Mouse (Mus musculus): ENCODE measurements around the gene Slc30a9. TPM values are rescaled to one million over a fixed set of nuclear protein-coding genes. Genes with fewer than 3 reads are reported as not detected.

Gene Slc30a9
- polyA plus RNA-seq, 1 experiment from 2014 or later: 129 TPM

GRCm38 (mm10) chr5:67269309-67269708, 37.4 kb upstream of the Slc30a9 start:
- no peak overlapping the region for H3K4me3 ChIP-seq (replicated peaks; ENCODE audit: low read depth, low read length)
- ATAC-seq (replicated peaks; ENCODE audit: low FRiP score, low read depth) (no peak), DNase-seq (ENCODE audit: low spot score) (no peak)
- H3K36me3 ChIP-seq (ENCODE audit: insufficient read depth, low read length): peaks cover 31% of the 10 kb centered on the region
- no peak overlapping the region for H3K27ac ChIP-seq
- H3K27me3 ChIP-seq (ENCODE audit: insufficient read depth, low read length): no peaks in the 10 kb centered on the region
- H3K9me3 ChIP-seq (replicated peaks; ENCODE audit: low read length): no peaks in the 10 kb centered on the region
- H3K9ac ChIP-seq (ENCODE audit: low read depth, low read length): no peak overlapping the region
- TF ChIP-seq CTCF (IDR thresholded peaks at IDR 0.05; ENCODE audit: low read depth): no peak
- H3K4me2 ChIP-seq (ENCODE audit: low read length): no peak overlapping the region
- WGBS: 91% methylated on average over 8 of the region's 8 CpGs
- no peaks in the 10 kb centered on the region for H3K4me1 ChIP-seq (replicated peaks; ENCODE audit: insufficient read depth, low read length)

GRCm38 (mm10) chr5:67279407-67279806, 27.3 kb upstream of the Slc30a9 start:
- peaks cover 13% of the 10 kb centered on the region for H3K36me3 ChIP-seq (ENCODE audit: insufficient read depth, low read length)
- H3K27ac ChIP-seq: no peak overlapping the region
- H3K27me3 ChIP-seq (ENCODE audit: insufficient read depth, low read length): no peaks in the 10 kb centered on the region
- TF ChIP-seq CTCF (IDR thresholded peaks at IDR 0.05; ENCODE audit: low read depth): no peak
- H3K4me3 ChIP-seq (replicated peaks; ENCODE audit: low read depth, low read length): no peak overlapping the region
- DNase-seq (ENCODE audit: low spot score) (no peak), ATAC-seq (replicated peaks; ENCODE audit: low FRiP score, low read depth) (no peak)
- H3K9ac ChIP-seq (ENCODE audit: low read depth, low read length): no peak overlapping the region
- no peaks in the 10 kb centered on the region for H3K4me1 ChIP-seq (replicated peaks; ENCODE audit: insufficient read depth, low read length)
- H3K9me3 ChIP-seq (replicated peaks; ENCODE audit: low read length): no peaks in the 10 kb centered on the region
- no peak overlapping the region for H3K4me2 ChIP-seq (ENCODE audit: low read length)
- 91% methylated on average over 9 of the region's 9 CpGs for WGBS

GRCm38 (mm10) chr5:67279840-67280239, 26.9 kb upstream of the Slc30a9 start:
- H3K9ac ChIP-seq (ENCODE audit: low read depth, low read length): no peak overlapping the region
- H3K4me3 ChIP-seq (replicated peaks; ENCODE audit: low read depth, low read length): no peak overlapping the region
- no peaks in the 10 kb centered on the region for H3K4me1 ChIP-seq (replicated peaks; ENCODE audit: insufficient read depth, low read length)
- no peaks in the 10 kb centered on the region for H3K9me3 ChIP-seq (replicated peaks; ENCODE audit: low read length)
- peaks cover 18% of the 10 kb centered on the region for H3K36me3 ChIP-seq (ENCODE audit: insufficient read depth, low read length)
- 91% methylated on average over 4 of the region's 4 CpGs for WGBS
- no peak for TF ChIP-seq CTCF (IDR thresholded peaks at IDR 0.05; ENCODE audit: low read depth)
- H3K27ac ChIP-seq: no peak overlapping the region
- no peak for ATAC-seq (replicated peaks; ENCODE audit: low FRiP score, low read depth)
- DNase-seq (ENCODE audit: low spot score): no peak
- H3K27me3 ChIP-seq (ENCODE audit: insufficient read depth, low read length): no peaks in the 10 kb centered on the region
- no peak overlapping the region for H3K4me2 ChIP-seq (ENCODE audit: low read length)

GRCm38 (mm10) chr5:67280400-67280799, 26.4 kb upstream of the Slc30a9 start:
- Histone ChIP-seq H3K36me3 (ENCODE audit: insufficient read depth, low read length) (peaks cover 23% of the 10 kb centered on the region), H3K27me3 (ENCODE audit: insufficient read depth, low read length) (no peaks in the 10 kb centered on the region), H3K4me1 (replicated peaks; ENCODE audit: insufficient read depth, low read length) (no peaks in the 10 kb centered on the region), H3K27ac (no peak overlapping the region), H3K9ac (ENCODE audit: low read depth, low read length) (no peak overlapping the region), H3K4me2 (ENCODE audit: low read length) (no peak overlapping the region), H3K4me3 (replicated peaks; ENCODE audit: low read depth, low read length) (no peak overlapping the region), H3K9me3 (replicated peaks; ENCODE audit: low read length) (no peaks in the 10 kb centered on the region)
- TF ChIP-seq CTCF (IDR thresholded peaks at IDR 0.05; ENCODE audit: low read depth): no peak
- 93% methylated on average over 4 of the region's 4 CpGs for WGBS
- ATAC-seq (replicated peaks; ENCODE audit: low FRiP score, low read depth) (no peak), DNase-seq (ENCODE audit: low spot score) (no peak)

GRCm38 (mm10) chr5:67295029-67295428, 11.7 kb upstream of the Slc30a9 start:
- DNase-seq (ENCODE audit: low spot score) (peak; percentile 21), ATAC-seq (replicated peaks; ENCODE audit: low FRiP score, low read depth) (no peak)
- no peaks in the 10 kb centered on the region for H3K27me3 ChIP-seq (ENCODE audit: insufficient read depth, low read length)
- 43% methylated on average over 3 of the region's 3 CpGs for WGBS
- no peaks in the 10 kb centered on the region for H3K36me3 ChIP-seq (ENCODE audit: insufficient read depth, low read length)
- H3K4me3 ChIP-seq (replicated peaks; ENCODE audit: low read depth, low read length): no peak overlapping the region
- H3K27ac ChIP-seq: no peak overlapping the region
- H3K9me3 ChIP-seq (replicated peaks; ENCODE audit: low read length): no peaks in the 10 kb centered on the region
- no peak for TF ChIP-seq CTCF (IDR thresholded peaks at IDR 0.05; ENCODE audit: low read depth)
- no peak overlapping the region for H3K4me2 ChIP-seq (ENCODE audit: low read length)
- H3K4me1 ChIP-seq (replicated peaks; ENCODE audit: insufficient read depth, low read length): no peaks in the 10 kb centered on the region
- no peak overlapping the region for H3K9ac ChIP-seq (ENCODE audit: low read depth, low read length)

- DNase-seq (ENCODE audit: low spot score) (no peak), ATAC-seq (replicated peaks; ENCODE audit: low FRiP score, low read depth) (no peak)
- Histone ChIP-seq H3K9ac (ENCODE audit: low read depth, low read length) (no peak overlapping the region), H3K36me3 (ENCODE audit: insufficient read depth, low read length) (no peaks in the 10 kb centered on the region), H3K27me3 (ENCODE audit: insufficient read depth, low read length) (no peaks in the 10 kb centered on the region), H3K4me3 (replicated peaks; ENCODE audit: low read depth, low read length) (no peak overlapping the region), H3K4me1 (replicated peaks; ENCODE audit: insufficient read depth, low read length) (0 out of 2 replicates have a peak, but pooled peaks cover 2% of the 10 kb centered on the region), H3K4me2 (ENCODE audit: low read length) (no peak overlapping the region), H3K27ac (no peak overlapping the region), H3K9me3 (replicated peaks; ENCODE audit: low read length) (no peaks in the 10 kb centered on the region)
- 70% methylated on average over 6 of the region's 6 CpGs for WGBS
- TF ChIP-seq CTCF (IDR thresholded peaks at IDR 0.05; ENCODE audit: low read depth): no peak
These were observed 11.1 kb upstream of the Slc30a9 start for GRCm38 (mm10) chr5:67295682-67296081.

GRCm38 (mm10) chr5:67296171-67296570, 10.6 kb upstream of the Slc30a9 start:
- no peak overlapping the region for H3K9ac ChIP-seq (ENCODE audit: low read depth, low read length)
- DNase-seq (ENCODE audit: low spot score) (no peak), ATAC-seq (replicated peaks; ENCODE audit: low FRiP score, low read depth) (no peak)
- H3K9me3 ChIP-seq (replicated peaks; ENCODE audit: low read length): no peaks in the 10 kb centered on the region
- 0 out of 2 replicates have a peak, but pooled peaks cover 4% of the 10 kb centered on the region for H3K4me1 ChIP-seq (replicated peaks; ENCODE audit: insufficient read depth, low read length)
- no peak overlapping the region for H3K4me2 ChIP-seq (ENCODE audit: low read length)
- H3K36me3 ChIP-seq (ENCODE audit: insufficient read depth, low read length): no peaks in the 10 kb centered on the region
- H3K27me3 ChIP-seq (ENCODE audit: insufficient read depth, low read length): no peaks in the 10 kb centered on the region
- no peak overlapping the region for H3K4me3 ChIP-seq (replicated peaks; ENCODE audit: low read depth, low read length)
- 95% methylated on average over 1 of the region's 1 CpGs for WGBS
- H3K27ac ChIP-seq: no peak overlapping the region
- TF ChIP-seq CTCF (IDR thresholded peaks at IDR 0.05; ENCODE audit: low read depth): no peak
